Mouse (Mus musculus): ENCODE measurements around the gene A030014E15Rik. TPM values are rescaled to one million over a fixed set of nuclear protein-coding genes. Genes with fewer than 3 reads are reported as not detected.

Gene A030014E15Rik
- polyA plus RNA-seq, 1 experiment = not detected

- no peak for TF ChIP-seq GATA1 (IDR thresholded peaks at IDR 0.05; ENCODE audit: low read length)
These were observed 49.2 kb downstream of the A030014E15Rik start for GRCm38 (mm10) chr1:82973901-82974300.

GRCm38 (mm10) chr1:82974342-82974741, 49.6 kb downstream of the A030014E15Rik start:
- TF ChIP-seq GATA1 (IDR thresholded peaks at IDR 0.05; ENCODE audit: low read length) = no peak

Other genes with a start within 250 kb of the A030014E15Rik start
- 326 and 432 TPM in 2 replicates for gene Mff, start 200.0 kb upstream of the A030014E15Rik start, polyA plus RNA-seq (2012)
- gene Tm4sf20, start 156.5 kb upstream of the A030014E15Rik start, polyA plus RNA-seq (2012) = not detected in 2 replicates
- not detected in 2 replicates for gene Gm47791, start 153.7 kb upstream of the A030014E15Rik start, polyA plus RNA-seq (2012)
- gene Agfg1, start 85.4 kb upstream of the A030014E15Rik start, polyA plus RNA-seq (2012) = 21.9 and 24.4 TPM in 2 replicates
- gene A030005L19Rik, start 11.6 kb upstream of the A030014E15Rik start, polyA plus RNA-seq (2012) = 0.13 and 0.15 TPM in 2 replicates
- gene Gm6217, start 6.5 kb downstream of the A030014E15Rik start, polyA plus RNA-seq (2012) = not detected in 2 replicates
- not detected in 2 replicates for gene A030003K21Rik, start 18.5 kb downstream of the A030014E15Rik start, polyA plus RNA-seq (2012)
- gene Gm7544, start 31.1 kb downstream of the A030014E15Rik start, polyA plus RNA-seq (2012) = not detected in 2 replicates
- gene Gm47955, start 35.4 kb downstream of the A030014E15Rik start, polyA plus RNA-seq (2012) = not detected in 2 replicates
- not detected in 2 replicates for gene Gm47959, start 75.6 kb downstream of the A030014E15Rik start, polyA plus RNA-seq (2012)
- not detected in 2 replicates for gene Slc19a3, start 113.5 kb downstream of the A030014E15Rik start, polyA plus RNA-seq (2012)
- not detected in 2 replicates for gene Krtap28-10, start 117.6 kb downstream of the A030014E15Rik start, polyA plus RNA-seq (2012)
- not detected in 2 replicates for gene Gm47969, start 120.0 kb downstream of the A030014E15Rik start, polyA plus RNA-seq (2012)
- not detected in 2 replicates for gene A030005K14Rik, start 134.5 kb downstream of the A030014E15Rik start, polyA plus RNA-seq (2012)
- gene Krtap28-13, start 136.0 kb downstream of the A030014E15Rik start, polyA plus RNA-seq (2012) = not detected in 2 replicates
- gene Ccl20, start 191.8 kb downstream of the A030014E15Rik start, polyA plus RNA-seq (2012) = not detected in 2 replicates
- gene Daw1, start 234.8 kb downstream of the A030014E15Rik start, polyA plus RNA-seq (2012) = not detected in 2 replicates